Mouse (Mus musculus): ENCODE measurements around the gene Scube2.

DNA sequence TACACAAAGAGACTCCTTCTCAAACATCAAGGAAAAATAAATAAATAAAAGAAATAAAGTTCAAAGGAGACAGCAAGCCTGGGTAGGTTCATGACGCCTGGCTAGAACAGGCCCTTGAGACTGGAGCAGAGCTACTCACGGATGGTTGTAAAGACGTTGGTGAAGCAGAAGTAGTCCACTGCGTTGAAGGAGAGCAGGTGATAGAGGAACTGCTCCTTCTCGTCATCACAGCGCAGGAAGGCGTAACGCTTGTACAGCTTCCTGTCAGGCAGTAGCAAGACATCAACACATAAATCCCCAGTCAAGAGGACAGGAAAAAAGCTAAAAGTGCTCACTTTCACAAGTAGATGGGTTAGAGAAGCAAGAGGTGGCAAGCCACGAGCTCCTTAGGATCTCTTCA, 35.4 kb upstream of the Scube2 start:
- TF ChIP-seq HCFC1 (IDR thresholded peaks at IDR 0.05; ENCODE audit: borderline replicate concordance, insufficient read depth, low read length), result no peak
- TF ChIP-seq ZC3H11A (IDR thresholded peaks at IDR 0.05; ENCODE audit: borderline replicate concordance, low read depth, low read length), result no peak
- no peak for TF ChIP-seq MAFK (IDR thresholded peaks at IDR 0.05; ENCODE audit: insufficient read depth, low read depth, low read length)
- no peak for TF ChIP-seq ZNF384 (IDR thresholded peaks at IDR 0.05; ENCODE audit: low read depth, low read length)
